Mouse (Mus musculus) intestine, embryonic 15.5 days (tissue): ENCODE results near the gene Med25. TPM values are rescaled to one million over a fixed set of nuclear protein-coding genes. Genes with fewer than 3 reads are reported as not detected.

Experiments
- ATAC-seq: fragments of 200-750 bp; cut with Nextera tagmentation; 2 replicates; pipeline ENCODE4 v1.8.0; 2017; ENCODE audit warnings: moderate TSS enrichment, moderate library complexity
- H3K27ac ChIP-seq: fragments of 300-500 bp; sonication (generic); 2 replicates; pipeline ENCODE4 v1.5.1; 2015; ENCODE audit warnings: mild to moderate bottlenecking, inconsistent platforms
- H3K27me3 ChIP-seq: fragments of 300-500 bp; sonication (generic); replicated peaks from 2 replicates; pipeline ENCODE4 v1.6.1; 2015; ENCODE audit warnings: inconsistent platforms
- H3K36me3 ChIP-seq: fragments of 300-500 bp; sonication (generic); 2 replicates; pipeline ENCODE4 v1.6.1; 2015; ENCODE audit warnings: inconsistent platforms
- H3K4me1 ChIP-seq: fragments of 300-500 bp; sonication (generic); replicated peaks from 2 replicates; pipeline ENCODE4 v1.6.1; 2015; ENCODE audit warnings: inconsistent platforms
- H3K4me2 ChIP-seq: fragments of 300-500 bp; sonication (generic); replicated peaks from 2 replicates; pipeline ENCODE4 v1.6.1; 2015; ENCODE audit warnings: mild to moderate bottlenecking, inconsistent platforms
- H3K4me3 ChIP-seq: fragments of 300-500 bp; sonication (generic); replicated peaks from 2 replicates; pipeline ENCODE4 v1.5.1; 2015; ENCODE audit warnings: inconsistent platforms
- H3K9ac ChIP-seq: fragments of 300-500 bp; sonication (generic); 2 replicates; pipeline ENCODE4 v1.6.1; 2015; ENCODE audit warnings: inconsistent platforms
- H3K9me3 ChIP-seq: fragments of 300-500 bp; sonication (generic); 2 replicates; pipeline ENCODE4 v1.6.1; 2016; ENCODE audit warnings: inconsistent platforms
- WGBS: fragments of 180-500 bp; shearing (Covaris S2); methylation state at CpG from one replicate; pipeline ENCODE4 v1.1.7; 2015; 5-methylcytosine and 5-hydroxymethylcytosine counted together
- polyA plus RNA-seq: library from polyadenylated mRNA; unstranded; fragments of >200 nt; fragmentation: Nextera tagmentation; extraction: Ambion mirVana; gene quantifications from 2 replicates; pipeline ENCODE4 v1.2.1, GENCODE M21; 2015

Gene Med25
- 88.2 and 91.8 TPM in 2 replicates for polyA plus RNA-seq

DNA sequence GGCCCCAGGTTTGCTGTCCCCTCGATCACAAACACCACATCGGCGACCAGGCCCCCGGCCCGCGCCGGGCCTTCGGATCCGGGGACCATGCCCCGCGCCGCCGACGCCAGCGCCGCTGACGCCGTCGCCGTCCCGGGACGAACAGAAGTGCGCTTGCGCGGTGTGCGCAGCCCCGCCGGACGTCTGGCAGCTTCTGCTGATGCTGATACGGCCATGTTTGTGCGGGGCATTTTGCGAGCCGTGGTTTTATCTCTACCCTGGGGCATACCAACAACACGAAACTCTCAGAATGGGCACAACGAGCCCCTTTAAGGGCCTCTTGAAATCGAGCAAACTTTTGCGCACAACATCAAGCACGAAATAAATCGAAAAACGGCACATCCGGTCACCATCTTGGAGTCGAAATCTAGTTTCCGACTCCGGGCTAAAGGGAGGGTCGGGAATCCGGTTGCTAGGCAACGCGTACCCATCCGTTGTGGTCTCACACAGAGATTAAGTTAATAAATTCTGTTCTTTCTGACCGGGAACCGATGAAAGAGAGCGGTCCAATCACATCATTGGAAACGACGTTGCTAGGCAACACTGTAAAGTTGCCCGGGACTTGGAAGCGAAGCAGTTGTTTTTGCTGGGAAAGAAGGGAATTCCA, at the start of gene Med25:
Gene Med25 (minus strand): TSS at position 437 of the 646 bp plus-strand sequence.
- WGBS: under 1% methylated on average over 56 of the region's 56 CpGs
- H3K4me1 ChIP-seq: peaks cover 26% of the 10 kb centered on the region
- H3K9ac ChIP-seq: peak within 1 kb of the TSS; percentile 80
- ATAC-seq: peak; percentile 83
- H3K4me3 ChIP-seq: peak within 1 kb of the TSS; percentile 65
- no peaks in the 10 kb centered on the region for H3K9me3 ChIP-seq
- H3K36me3 ChIP-seq: peaks cover 11% of the 10 kb centered on the region
- no peaks in the 10 kb centered on the region for H3K27me3 ChIP-seq
- peak within 1 kb of the TSS; percentile 81 for H3K4me2 ChIP-seq
- H3K27ac ChIP-seq: peak within 1 kb of the TSS; percentile 90

- H3K9ac ChIP-seq: no peak overlapping the region
- H3K27me3 ChIP-seq: no peaks in the 10 kb centered on the region
- no peak overlapping the region for H3K27ac ChIP-seq
- H3K36me3 ChIP-seq: no peaks in the 10 kb centered on the region
- no peak overlapping the region for H3K4me3 ChIP-seq
- no peaks in the 10 kb centered on the region for H3K9me3 ChIP-seq
- no peak overlapping the region for H3K4me2 ChIP-seq
- no peak for ATAC-seq
- H3K4me1 ChIP-seq: no peaks in the 10 kb centered on the region
- WGBS: 86% methylated on average over 4 of the region's 4 CpGs
Measured at GRCm38 (mm10) chr7:44938680-44939079, 46.2 kb upstream of the Med25 start.

- peak within 1 kb of the TSS; percentile 67 for H3K4me2 ChIP-seq
- H3K4me3 ChIP-seq: peak within 1 kb of the TSS; percentile 92
- no peaks in the 10 kb centered on the region for H3K27me3 ChIP-seq
- H3K27ac ChIP-seq: peak within 1 kb of the TSS; percentile 86
- WGBS: under 1% methylated on average over 83 of the region's 84 CpGs
- H3K36me3 ChIP-seq: peaks cover 9% of the 10 kb centered on the region; the same call in 1 of the 2 replicates
- peak; percentile 99 for ATAC-seq
- no peaks in the 10 kb centered on the region for H3K9me3 ChIP-seq
- peaks cover 14% of the 10 kb centered on the region for H3K4me1 ChIP-seq
- peak within 1 kb of the TSS; percentile 87 for H3K9ac ChIP-seq
Measured at GRCm38 (mm10) chr7:44929204-44930151, 37.0 kb upstream of the Med25 start, which contains the start of gene Ap2a1. Gene Ap2a1, minus strand, starts transcription at chr7:44929496.

DNA sequence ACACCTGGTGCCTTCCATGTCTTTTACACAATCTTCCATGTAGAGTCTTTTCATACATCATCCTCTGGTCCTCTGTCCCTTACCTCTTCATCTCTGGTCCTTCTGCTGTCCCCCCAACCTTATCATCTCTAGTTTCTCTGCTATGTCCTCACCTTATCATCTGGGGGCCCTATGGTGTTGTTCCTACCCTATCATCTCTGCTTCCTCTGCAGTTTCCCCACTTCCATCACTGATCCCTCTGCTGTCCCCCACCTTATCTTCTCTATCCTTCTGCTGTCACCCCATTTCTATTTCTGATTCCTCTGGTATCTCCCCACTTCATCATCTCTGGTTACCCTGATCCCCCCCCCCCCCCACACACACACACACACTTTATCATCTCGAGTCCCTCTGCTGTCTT, 36.1 kb upstream of the Med25 start:
- Histone ChIP-seq H3K9ac (peak overlapping the region; percentile 87), H3K36me3 (peaks cover 9% of the 10 kb centered on the region; the same call in 1 of the 2 replicates), H3K9me3 (no peaks in the 10 kb centered on the region), H3K4me3 (peak overlapping the region; percentile 92), H3K4me1 (peaks cover 14% of the 10 kb centered on the region), H3K27me3 (no peaks in the 10 kb centered on the region), H3K27ac (no peak overlapping the region), H3K4me2 (peak overlapping the region; percentile 65)
- no peak for ATAC-seq
- 4% methylated on average over 1 of the region's 1 CpGs for WGBS

GRCm38 (mm10) chr7:44925468-44925867, 33.0 kb upstream of the Med25 start:
- H3K4me2 ChIP-seq: no peak overlapping the region

DNA sequence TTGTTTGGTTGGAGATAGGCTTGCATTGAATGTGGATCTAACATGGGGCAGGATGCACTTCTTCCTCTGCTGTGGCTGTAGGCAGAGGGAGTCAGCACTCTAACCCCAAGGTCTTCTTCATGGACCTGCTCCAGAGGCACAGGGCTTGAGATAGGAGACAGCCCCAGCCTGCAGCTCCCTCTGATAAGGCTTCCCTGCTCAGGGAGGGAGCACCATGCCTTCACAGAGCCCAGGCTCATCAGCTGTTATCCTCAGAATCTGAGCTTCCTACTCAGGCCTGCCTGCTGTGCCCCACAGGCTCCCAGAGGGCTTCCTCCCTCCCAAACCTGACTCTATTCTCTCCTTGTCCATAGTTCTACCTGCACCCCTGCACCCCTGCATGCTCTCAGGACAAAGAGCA, 30.0 kb upstream of the Med25 start:
- Histone ChIP-seq H3K4me1 (peaks cover 4% of the 10 kb centered on the region; the same call in 1 of the 2 replicates), H3K27ac (no peak overlapping the region), H3K9me3 (no peaks in the 10 kb centered on the region), H3K4me3 (no peak overlapping the region), H3K27me3 (no peaks in the 10 kb centered on the region), H3K4me2 (no peak overlapping the region), H3K36me3 (peaks cover 23% of the 10 kb centered on the region), H3K9ac (no peak overlapping the region)
- ATAC-seq: no peak

More at GRCm38 (mm10) chr7:44925468-44925867, 33.0 kb upstream of the Med25 start:
- H3K9ac ChIP-seq: no peak overlapping the region
- H3K27me3 ChIP-seq: no peaks in the 10 kb centered on the region
- H3K4me3 ChIP-seq: no peak overlapping the region
- H3K4me1 ChIP-seq: peaks cover 14% of the 10 kb centered on the region
- no peak overlapping the region for H3K27ac ChIP-seq
- no peaks in the 10 kb centered on the region for H3K9me3 ChIP-seq
- ATAC-seq: no peak
- peaks cover 23% of the 10 kb centered on the region for H3K36me3 ChIP-seq
- 78% methylated on average over 3 of the region's 3 CpGs for WGBS

GRCm38 (mm10) chr7:44919127-44919526, 26.6 kb upstream of the Med25 start:
- no peak overlapping the region for H3K9ac ChIP-seq
- H3K4me1 ChIP-seq: peaks cover 4% of the 10 kb centered on the region; the same call in 1 of the 2 replicates
- no peak overlapping the region for H3K4me2 ChIP-seq
- peaks cover 27% of the 10 kb centered on the region for H3K36me3 ChIP-seq
- WGBS: 94% methylated on average over 5 of the region's 5 CpGs
- H3K27me3 ChIP-seq: no peaks in the 10 kb centered on the region
- no peak for ATAC-seq
- no peak overlapping the region for H3K27ac ChIP-seq
- H3K9me3 ChIP-seq: no peaks in the 10 kb centered on the region
- H3K4me3 ChIP-seq: no peak overlapping the region

GRCm38 (mm10) chr7:44918219-44918618, 25.7 kb upstream of the Med25 start:
- H3K4me3 ChIP-seq: no peak overlapping the region
- no peak overlapping the region for H3K9ac ChIP-seq
- ATAC-seq: no peak
- peaks cover 35% of the 10 kb centered on the region for H3K36me3 ChIP-seq
- H3K27me3 ChIP-seq: no peaks in the 10 kb centered on the region
- H3K9me3 ChIP-seq: no peaks in the 10 kb centered on the region
- H3K27ac ChIP-seq: no peak overlapping the region
- WGBS: 61% methylated on average over 3 of the region's 3 CpGs
- H3K4me1 ChIP-seq: peaks cover 4% of the 10 kb centered on the region; the same call in 1 of the 2 replicates
- no peak overlapping the region for H3K4me2 ChIP-seq

DNA sequence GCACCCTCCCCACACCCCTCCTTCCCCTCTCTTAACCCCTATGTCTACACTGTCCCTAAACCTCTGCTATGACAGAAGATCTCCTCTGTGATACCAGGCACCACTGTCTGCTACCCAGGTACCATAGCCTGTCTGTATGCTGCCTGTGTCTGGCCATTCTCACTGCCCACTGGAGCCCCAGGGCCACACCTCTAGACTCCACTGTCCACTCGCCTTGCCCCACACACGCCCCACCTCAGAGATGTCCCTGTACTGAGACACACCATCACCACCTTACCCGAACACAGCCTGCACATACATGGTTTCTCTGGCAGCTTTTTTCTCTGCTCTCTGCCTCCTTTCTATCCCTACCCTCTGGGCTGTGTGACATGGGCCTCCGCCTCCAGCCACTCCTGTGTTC, 24.4 kb upstream of the Med25 start:
- H3K4me3 ChIP-seq: no peak overlapping the region
- H3K4me1 ChIP-seq: peaks cover 4% of the 10 kb centered on the region; the same call in 1 of the 2 replicates
- peaks cover 25% of the 10 kb centered on the region for H3K36me3 ChIP-seq
- no peaks in the 10 kb centered on the region for H3K9me3 ChIP-seq
- H3K27me3 ChIP-seq: no peaks in the 10 kb centered on the region
- no peak for ATAC-seq
- WGBS: 89% methylated on average over 4 of the region's 4 CpGs
- H3K27ac ChIP-seq: no peak overlapping the region
- no peak overlapping the region for H3K4me2 ChIP-seq
- no peak overlapping the region for H3K9ac ChIP-seq

- ATAC-seq: no peak
- peaks cover 21% of the 10 kb centered on the region for H3K36me3 ChIP-seq
- 85% methylated on average over 6 of the region's 6 CpGs for WGBS
Measured at GRCm38 (mm10) chr7:44916191-44916590, 23.7 kb upstream of the Med25 start.

GRCm38 (mm10) chr7:44915314-44915713, 22.8 kb upstream of the Med25 start:
- Histone ChIP-seq H3K9ac (no peak overlapping the region), H3K4me3 (no peak overlapping the region), H3K4me2 (no peak overlapping the region), H3K9me3 (no peaks in the 10 kb centered on the region), H3K36me3 (peaks cover 24% of the 10 kb centered on the region), H3K27ac (no peak overlapping the region), H3K4me1 (peaks cover 4% of the 10 kb centered on the region; the same call in 1 of the 2 replicates), H3K27me3 (no peaks in the 10 kb centered on the region)
- ATAC-seq: no peak
- 92% methylated on average over 9 of the region's 9 CpGs for WGBS

More at GRCm38 (mm10) chr7:44916191-44916590, 23.7 kb upstream of the Med25 start:
- no peak overlapping the region for H3K27ac ChIP-seq
- no peak overlapping the region for H3K4me2 ChIP-seq
- no peaks in the 10 kb centered on the region for H3K27me3 ChIP-seq
- H3K9me3 ChIP-seq: no peaks in the 10 kb centered on the region
- H3K4me3 ChIP-seq: no peak overlapping the region
- peaks cover 4% of the 10 kb centered on the region; the same call in 1 of the 2 replicates for H3K4me1 ChIP-seq
- no peak overlapping the region for H3K9ac ChIP-seq

DNA sequence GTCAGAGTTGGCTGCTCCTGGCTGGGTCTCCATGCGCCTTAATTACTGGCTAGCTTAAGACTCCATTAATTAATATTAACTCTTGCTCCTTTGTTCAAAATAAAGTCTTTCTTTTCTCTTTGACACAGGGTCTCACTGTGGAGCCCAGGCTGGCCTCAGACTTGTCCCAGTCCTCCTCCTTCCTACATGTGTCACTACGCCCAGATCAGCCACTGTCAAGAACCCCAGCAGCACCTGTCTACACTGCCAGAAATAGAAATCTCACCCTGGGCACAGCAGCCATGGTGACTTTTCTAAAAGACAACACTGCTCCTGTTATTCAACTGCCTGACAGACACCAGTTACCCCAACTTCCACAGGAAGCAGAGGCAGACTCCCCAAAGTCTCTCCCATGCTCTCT, 21.9 kb upstream of the Med25 start:
- no peak for ATAC-seq
- Histone ChIP-seq H3K27me3 (no peaks in the 10 kb centered on the region), H3K9me3 (no peaks in the 10 kb centered on the region), H3K27ac (no peak overlapping the region), H3K4me1 (peaks cover 4% of the 10 kb centered on the region; the same call in 1 of the 2 replicates), H3K4me3 (no peak overlapping the region), H3K9ac (no peak overlapping the region), H3K4me2 (no peak overlapping the region), H3K36me3 (peaks cover 31% of the 10 kb centered on the region)
- WGBS: 95% methylated on average over 2 of the region's 2 CpGs
